Mouse (Mus musculus): ENCODE data around the gene D930020B18Rik.
A peak's percentile ranks its signal among the peaks of the same experiment; 100 is the strongest.

DNA sequence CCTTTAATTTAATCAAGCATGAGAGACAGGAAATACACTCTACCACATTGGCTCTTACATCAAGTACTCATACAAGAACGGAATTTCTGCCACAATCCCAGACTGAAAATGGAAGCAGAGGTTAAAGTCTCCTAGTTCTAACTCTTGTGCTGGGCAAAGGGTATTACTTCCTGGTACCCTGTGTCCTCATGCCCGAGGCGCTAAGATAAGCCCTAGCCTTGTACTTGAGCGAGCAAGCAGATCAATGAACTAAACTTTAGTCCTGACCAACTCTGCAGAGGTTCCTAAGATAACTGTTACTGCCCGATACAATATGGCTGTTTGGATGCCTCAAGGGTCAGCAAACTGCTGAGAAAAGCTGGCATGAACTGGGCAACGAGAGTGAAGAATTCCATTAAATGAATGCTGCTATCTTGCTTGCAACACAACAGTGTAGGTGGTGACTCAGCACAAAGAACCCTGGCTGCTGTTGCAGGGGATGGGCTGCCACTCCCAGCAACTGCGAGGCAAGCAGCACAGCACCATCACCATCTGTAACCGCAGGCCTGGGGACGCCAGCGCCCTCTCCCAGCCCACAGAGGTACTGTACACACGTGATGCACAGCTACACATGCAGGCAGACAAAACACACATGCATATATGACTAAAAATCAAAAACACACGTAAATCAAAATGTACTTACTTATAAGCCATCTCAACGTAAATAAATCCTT, 36.6 kb upstream of the D930020B18Rik start:
- TF ChIP-seq CTCF (IDR thresholded peaks at IDR 0.05; ENCODE audit: low read depth) (0 out of 2 replicates have a peak, but pooled peaks have one; percentile 18), EP300 (optimal IDR thresholded peaks at IDR 0.05) (no peak)

Data from stomach, postnatal 0 days (tissue).